Mouse (Mus musculus) erythroblast, embryonic 14.5 days (primary cell): ENCODE data around the gene Polr2f. TPM values are rescaled to one million over a fixed set of nuclear protein-coding genes. Genes with fewer than 3 reads are reported as not detected.

Experiments
- H3K27me3 ChIP-seq: 2 replicates; pipeline ENCODE4 v1.6.1; 2012; ENCODE audit warnings: inconsistent platforms; ENCODE audit not compliant: control insufficient read depth
- H3K36me3 ChIP-seq: 2 replicates; pipeline ENCODE4 v1.6.1; 2012; ENCODE audit warnings: mild to moderate bottlenecking, inconsistent platforms; ENCODE audit not compliant: control insufficient read depth
- H3K4me1 ChIP-seq: 2 replicates; pipeline ENCODE4 v1.6.1; 2012; ENCODE audit warnings: inconsistent platforms; ENCODE audit not compliant: control insufficient read depth
- H3K4me3 ChIP-seq: replicated peaks from 2 replicates; pipeline ENCODE3; 2012; ENCODE audit warnings: moderate library complexity, mild to moderate bottlenecking, inconsistent platforms
- H3K9me3 ChIP-seq: 2 replicates; pipeline ENCODE4 v1.6.1; 2012; ENCODE audit warnings: low read length, inconsistent platforms, mixed read lengths; ENCODE audit not compliant: control insufficient read depth
- GATA1 ChIP-seq: IDR thresholded peaks from 2 replicates; pipeline ENCODE4 v1.6.1; 2012; ENCODE audit warnings: low read length, inconsistent platforms, mixed read lengths
- TAL1 ChIP-seq: IDR thresholded peaks from 3 replicates; pipeline ENCODE4 v1.6.1; 2012; ENCODE audit warnings: low read length, inconsistent platforms, mixed read lengths
- polyA plus RNA-seq: library from polyadenylated mRNA; stranded (reverse); fragments of >175 nt; gene quantifications from 2 replicates; pipeline ENCODE4 v1.2.3, GENCODE M21; 2012

Gene Polr2f
- polyA plus RNA-seq, 1 experiment, result 13.8 TPM

GRCm38 (mm10) chr15:79128208-79128607 is 12.6 kb upstream of the Polr2f start:
- peaks cover 20% of the 10 kb centered on the region for H3K36me3 ChIP-seq
- H3K4me3 ChIP-seq, result no peak overlapping the region
- H3K27me3 ChIP-seq, result no peaks in the 10 kb centered on the region
- H3K4me1 ChIP-seq, result peaks cover 3% of the 10 kb centered on the region
- TF ChIP-seq GATA1 (no peak), TAL1 (no peak)
- H3K9me3 ChIP-seq, result peaks cover 6% of the 10 kb centered on the region

- H3K27me3 ChIP-seq, result no peaks in the 10 kb centered on the region
- peaks cover 6% of the 10 kb centered on the region for H3K9me3 ChIP-seq
- no peak for TF ChIP-seq GATA1
- no peak for TF ChIP-seq TAL1
- H3K4me1 ChIP-seq, result peaks cover 3% of the 10 kb centered on the region
- peaks cover 18% of the 10 kb centered on the region for H3K36me3 ChIP-seq
- no peak overlapping the region for H3K4me3 ChIP-seq
Measured at GRCm38 (mm10) chr15:79129311-79129710, 11.5 kb upstream of the Polr2f start.

GRCm38 (mm10) chr15:79130782-79131181 is 10.0 kb upstream of the Polr2f start:
- no peak overlapping the region for H3K4me3 ChIP-seq
- H3K27me3 ChIP-seq, result no peaks in the 10 kb centered on the region
- no peak for TF ChIP-seq GATA1
- no peak for TF ChIP-seq TAL1
- peaks cover 16% of the 10 kb centered on the region for H3K36me3 ChIP-seq
- peaks cover 6% of the 10 kb centered on the region for H3K9me3 ChIP-seq
- H3K4me1 ChIP-seq, result peaks cover 3% of the 10 kb centered on the region

GRCm38 (mm10) chr15:79131442-79131841 is 9.4 kb upstream of the Polr2f start:
- Histone ChIP-seq H3K36me3 (peaks cover 16% of the 10 kb centered on the region), H3K4me3 (no peak overlapping the region), H3K4me1 (no peaks in the 10 kb centered on the region), H3K9me3 (peaks cover 6% of the 10 kb centered on the region), H3K27me3 (no peaks in the 10 kb centered on the region)
- TF ChIP-seq GATA1, result no peak
- no peak for TF ChIP-seq TAL1

GRCm38 (mm10) chr15:79133191-79133661 is 7.6 kb upstream of the Polr2f start:
- Histone ChIP-seq H3K36me3 (peaks cover 6% of the 10 kb centered on the region), H3K27me3 (no peaks in the 10 kb centered on the region; the same call in 1 of the 2 replicates), H3K4me3 (no peak overlapping the region), H3K4me1 (no peaks in the 10 kb centered on the region), H3K9me3 (peaks cover 2% of the 10 kb centered on the region)
- TF ChIP-seq TAL1 (no peak), GATA1 (no peak)

GRCm38 (mm10) chr15:79134496-79135270 is 6.1 kb upstream of the Polr2f start:
- no peak for TF ChIP-seq GATA1
- no peak for TF ChIP-seq TAL1
- Histone ChIP-seq H3K4me3 (no peak overlapping the region), H3K9me3 (no peaks in the 10 kb centered on the region; the same call in 1 of the 2 replicates), H3K27me3 (peaks cover 2% of the 10 kb centered on the region), H3K36me3 (peaks cover 3% of the 10 kb centered on the region; the same call in 1 of the 2 replicates), H3K4me1 (no peaks in the 10 kb centered on the region)

GRCm38 (mm10) chr15:79135332-79135731 is 5.5 kb upstream of the Polr2f start:
- Histone ChIP-seq H3K27me3 (peaks cover 8% of the 10 kb centered on the region), H3K4me1 (peaks cover 4% of the 10 kb centered on the region), H3K36me3 (peaks cover 3% of the 10 kb centered on the region; the same call in 1 of the 2 replicates), H3K4me3 (no peak overlapping the region), H3K9me3 (no peaks in the 10 kb centered on the region; the same call in 1 of the 2 replicates)
- TF ChIP-seq TAL1 (no peak), GATA1 (no peak)

- peaks cover 10% of the 10 kb centered on the region for H3K4me1 ChIP-seq
- no peaks in the 10 kb centered on the region; the same call in 1 of the 2 replicates for H3K9me3 ChIP-seq
- TF ChIP-seq GATA1, result no peak
- no peak for TF ChIP-seq TAL1
- no peak overlapping the region for H3K4me3 ChIP-seq
- peaks cover 10% of the 10 kb centered on the region for H3K27me3 ChIP-seq
- no peaks in the 10 kb centered on the region; the same call in 1 of the 2 replicates for H3K36me3 ChIP-seq
Measured at GRCm38 (mm10) chr15:79135783-79136575, 4.8 kb upstream of the Polr2f start.

- no peaks in the 10 kb centered on the region; the same call in 1 of the 2 replicates for H3K9me3 ChIP-seq
- TF ChIP-seq GATA1 (no peak), TAL1 (no peak)
- H3K4me1 ChIP-seq, result peaks cover 32% of the 10 kb centered on the region
- H3K27me3 ChIP-seq, result peaks cover 10% of the 10 kb centered on the region
- H3K4me3 ChIP-seq, result no peak overlapping the region
- peaks cover 11% of the 10 kb centered on the region for H3K36me3 ChIP-seq
Measured at GRCm38 (mm10) chr15:79139640-79140039, 1.2 kb upstream of the Polr2f start.
